Mouse (Mus musculus) Muller cell, postnatal 12 days (primary cell): ENCODE measurements around the gene Zbtb12.
"Not testable (repeated sequence)": the region's sequence is repeated elsewhere in the genome, so short reads cannot be mapped to it uniquely, and the experiment has no call there.

Experiments
- DNase-seq: peaks from one replicate; pipeline ENCODE4 v3.0.0-alpha.2; 2015; ENCODE audit errors: inconsistent ontology term

The Zbtb12 gene

DNA sequence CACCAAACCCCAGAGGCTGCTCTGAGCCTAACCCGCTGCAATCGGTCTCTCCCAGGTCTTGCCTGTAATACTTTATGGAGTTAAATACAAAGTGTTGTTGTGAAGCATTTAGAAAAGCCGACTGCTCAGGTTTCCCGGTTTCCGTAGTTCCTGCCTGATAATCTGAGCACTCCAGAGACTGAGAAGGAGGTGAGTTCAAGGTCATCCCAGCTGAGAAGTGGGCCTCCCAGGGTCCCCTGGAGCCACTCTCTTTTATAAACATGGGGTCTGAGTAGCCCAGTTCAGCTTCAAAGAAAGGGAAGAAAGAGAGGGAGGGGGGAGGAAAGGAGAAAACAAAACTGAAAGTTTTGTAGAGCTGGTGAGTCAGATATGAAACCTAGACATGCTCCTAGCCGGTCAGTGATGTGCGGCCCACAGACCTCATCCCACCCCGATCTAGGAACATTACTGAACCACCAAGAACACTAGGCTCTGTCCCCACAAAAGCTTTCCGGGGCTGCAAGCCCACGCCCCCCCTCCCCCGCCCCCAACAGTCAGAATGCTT is at the start of gene Zbtb12:
Gene Zbtb12, plus strand, starts transcription at position 148 of the 544 bp plus-strand sequence.
- no peak for DNase-seq

DNA sequence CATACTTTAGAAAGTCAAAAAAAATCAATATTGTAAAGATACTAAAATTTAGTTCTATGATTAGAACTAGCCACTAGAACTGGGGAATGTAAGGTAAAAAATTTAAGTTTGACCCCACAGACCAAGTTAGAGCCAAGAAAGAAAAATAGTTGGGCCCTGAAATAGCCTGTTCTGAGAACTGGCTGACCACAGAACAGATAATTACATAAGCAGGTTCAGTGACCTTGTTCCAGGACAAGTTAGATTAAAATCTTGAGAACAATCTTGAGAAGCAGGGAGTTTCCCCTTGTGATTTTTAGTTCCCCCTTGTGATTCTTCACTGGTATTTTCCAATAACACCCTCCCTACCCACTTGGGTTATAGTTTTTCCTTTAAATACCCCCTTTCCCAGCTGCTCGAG is 48.5 kb upstream of the Zbtb12 start:
- DNase-seq, result not testable (repeated sequence)

DNA sequence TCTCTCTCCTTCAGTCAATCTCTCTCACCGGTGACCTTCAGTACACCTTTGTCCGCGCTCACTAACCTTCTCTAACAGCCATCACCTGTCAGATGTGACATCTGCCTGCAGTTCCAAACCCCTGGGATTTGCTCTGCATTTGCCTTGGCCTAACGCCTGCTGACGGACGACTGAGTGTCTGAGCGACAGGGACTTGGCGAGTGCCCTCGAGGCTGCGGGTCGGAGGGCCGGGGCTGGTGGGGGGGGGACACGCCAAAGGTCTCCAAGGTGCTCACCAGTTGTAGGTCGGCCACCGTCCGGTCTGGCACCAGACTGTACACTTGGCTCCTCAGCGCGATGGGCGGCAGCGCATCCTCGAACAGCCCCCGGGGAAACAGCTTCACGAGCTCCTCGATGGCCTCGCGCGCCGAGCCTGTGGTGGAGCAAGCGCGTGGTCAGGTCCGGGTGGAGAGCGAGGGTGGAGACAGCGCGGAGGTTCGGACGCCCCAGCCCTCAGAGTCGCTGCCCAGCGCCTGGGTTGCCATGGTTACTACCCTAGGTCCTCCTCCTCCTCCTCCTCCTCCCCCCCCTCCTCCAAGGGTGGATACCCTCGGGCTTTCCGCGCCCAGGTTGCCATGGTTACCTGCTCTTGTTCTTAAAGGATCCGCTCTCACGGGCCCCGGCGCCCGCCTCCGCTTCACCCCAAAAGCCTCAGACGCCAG is 43.0 kb upstream of the Zbtb12 start:
- no peak for DNase-seq

DNA sequence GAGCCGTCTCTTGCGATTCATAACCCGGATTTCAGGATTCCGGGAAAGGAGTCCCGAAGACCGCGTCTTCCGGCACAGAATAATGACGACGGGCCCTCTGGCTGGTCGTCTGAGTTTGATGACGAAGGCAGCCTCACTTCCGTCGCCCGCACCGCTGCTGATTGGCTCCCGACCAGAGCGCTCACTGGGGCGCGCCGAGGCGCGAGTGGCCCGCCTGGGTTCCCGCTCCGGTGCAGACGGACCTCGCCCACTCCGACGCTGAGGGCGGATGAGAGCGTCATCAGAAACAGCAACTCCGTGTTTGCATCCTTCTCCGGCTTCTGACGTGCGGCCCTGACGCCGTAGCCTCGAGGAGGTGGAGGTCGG is 42.4 kb upstream of the Zbtb12 start, which contains the start of the genes Stk19 and Dxo:
Gene Stk19, minus strand, starts transcription at position 90 of the 366 bp plus-strand sequence.
Gene Dxo, plus strand, starts transcription at position 164 of the 366 bp plus-strand sequence.
- DNase-seq, result peak; percentile 96

- peak; percentile 6 for DNase-seq
These were observed 41.6 kb upstream of the Zbtb12 start for GRCm38 (mm10) chr17:34837464-34838324.

DNA sequence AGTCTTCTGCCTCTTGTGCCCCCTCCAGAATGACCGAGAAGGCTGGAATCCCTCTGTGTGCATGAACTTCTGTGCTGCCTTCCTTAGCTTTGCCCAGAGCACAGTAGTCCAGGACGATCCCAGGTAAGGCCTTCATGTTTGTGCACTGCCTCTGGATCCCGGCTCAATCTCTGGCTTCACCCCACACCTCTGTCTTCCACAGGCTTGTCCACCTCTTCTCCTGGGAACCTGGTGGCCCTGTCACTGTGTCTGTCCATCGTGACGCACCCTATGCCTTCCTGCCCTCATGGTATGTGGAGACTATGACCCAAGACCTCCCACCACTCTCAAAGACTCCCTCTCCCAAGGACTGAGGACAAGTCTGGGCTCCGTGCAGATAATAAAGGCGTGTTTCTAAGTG is 40.5 kb upstream of the Zbtb12 start:
- DNase-seq, result no peak

- no peak for DNase-seq
These were observed 38.5 kb upstream of the Zbtb12 start for GRCm38 (mm10) chr17:34840736-34841307.

DNA sequence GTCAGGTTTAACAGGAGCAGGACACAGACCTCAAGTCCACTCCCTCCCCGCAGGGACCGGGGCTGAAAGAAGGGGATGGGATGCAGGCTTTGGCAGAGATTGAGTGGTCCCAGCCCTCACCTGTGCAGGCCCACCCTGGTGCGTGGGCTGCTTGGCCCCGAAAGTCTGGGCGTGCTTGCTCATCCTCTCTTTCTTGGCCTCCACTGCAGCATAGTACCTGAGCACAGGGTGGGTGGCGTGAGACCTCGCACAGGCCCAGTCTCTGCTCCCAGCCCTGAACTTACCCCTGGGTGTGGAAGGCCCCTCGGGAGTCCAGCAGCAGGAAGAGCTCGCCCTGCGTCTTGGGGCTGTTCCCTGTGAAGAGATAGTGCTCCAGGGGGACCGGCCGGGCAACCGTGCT is 34.4 kb upstream of the Zbtb12 start:
- DNase-seq, result no peak

DNA sequence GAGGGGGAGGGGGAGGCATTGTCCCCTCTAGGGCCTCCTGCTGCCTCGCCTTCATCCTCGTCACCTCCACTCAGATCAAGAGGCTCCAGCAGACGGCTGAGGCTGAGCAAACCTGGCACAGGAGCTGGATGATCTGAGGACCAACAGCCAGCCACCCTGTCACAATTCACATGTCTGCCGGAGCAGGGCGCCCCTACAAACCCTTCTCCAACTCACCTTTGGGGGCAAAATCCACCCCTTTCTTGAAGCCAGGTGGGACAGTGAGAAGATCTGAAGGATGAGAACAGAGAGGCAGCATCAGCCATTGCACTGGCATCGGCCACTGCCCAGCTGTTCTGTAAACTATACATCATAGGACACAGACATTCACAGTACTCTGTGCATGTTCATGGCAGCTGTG is 32.1 kb upstream of the Zbtb12 start:
- no peak for DNase-seq

- no peak for DNase-seq
These were observed 31.7 kb upstream of the Zbtb12 start for GRCm38 (mm10) chr17:34847615-34848014.

- DNase-seq, result peak; percentile 99
These were observed 29.4 kb upstream of the Zbtb12 start, which contains the start of the genes Skiv2l and Nelfe for GRCm38 (mm10) chr17:34849722-34850516. Skiv2l (minus strand) TSS chr17:34850210. Nelfe (plus strand) TSS chr17:34850391.

GRCm38 (mm10) chr17:34850517-34851125 is 28.7 kb upstream of the Zbtb12 start:
- peak; percentile 15 for DNase-seq

GRCm38 (mm10) chr17:34853511-34853910 is 25.8 kb upstream of the Zbtb12 start:
- DNase-seq, result no peak

GRCm38 (mm10) chr17:34854761-34855160 is 24.5 kb upstream of the Zbtb12 start:
- no peak for DNase-seq

DNA sequence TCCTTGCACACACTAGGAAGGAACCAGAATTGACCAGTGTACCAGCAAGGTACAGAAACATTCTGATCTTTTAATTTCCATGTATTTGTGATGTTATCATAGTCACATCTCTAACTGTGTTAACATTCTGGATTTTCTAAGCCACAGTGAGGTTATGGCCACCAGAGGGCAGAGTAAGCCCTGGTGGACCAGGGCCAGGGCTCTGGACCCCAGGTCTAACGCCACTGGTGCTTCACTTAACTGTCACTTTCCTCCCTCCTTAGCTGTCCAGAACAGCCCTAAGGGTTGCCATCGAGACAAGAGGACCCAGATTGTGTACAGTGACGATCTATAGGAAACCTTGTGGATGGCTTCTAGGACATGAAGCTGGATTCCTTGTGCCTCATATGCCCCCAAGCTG is 23.5 kb upstream of the Zbtb12 start:
- DNase-seq, result peak; percentile 19

DNA sequence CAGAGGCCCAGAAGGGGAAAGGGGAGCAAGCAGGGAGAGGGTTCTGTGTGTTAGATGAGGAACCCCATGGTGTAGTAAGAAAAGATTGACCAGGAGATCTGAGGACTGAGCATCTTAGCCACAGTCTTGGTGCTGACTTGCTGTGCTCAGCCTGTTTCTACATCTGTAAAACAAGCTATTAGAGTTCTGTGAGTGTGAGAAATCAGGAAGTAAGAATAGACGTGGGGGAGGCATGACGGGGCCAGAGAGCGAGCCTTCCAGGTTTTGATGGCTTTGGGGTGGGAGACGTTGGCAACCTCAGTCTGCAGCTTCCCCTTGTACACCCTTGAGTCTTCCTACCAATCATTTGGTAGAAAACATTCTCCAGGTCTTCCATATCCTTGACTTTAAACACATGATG is 20.6 kb upstream of the Zbtb12 start:
- no peak for DNase-seq

DNA sequence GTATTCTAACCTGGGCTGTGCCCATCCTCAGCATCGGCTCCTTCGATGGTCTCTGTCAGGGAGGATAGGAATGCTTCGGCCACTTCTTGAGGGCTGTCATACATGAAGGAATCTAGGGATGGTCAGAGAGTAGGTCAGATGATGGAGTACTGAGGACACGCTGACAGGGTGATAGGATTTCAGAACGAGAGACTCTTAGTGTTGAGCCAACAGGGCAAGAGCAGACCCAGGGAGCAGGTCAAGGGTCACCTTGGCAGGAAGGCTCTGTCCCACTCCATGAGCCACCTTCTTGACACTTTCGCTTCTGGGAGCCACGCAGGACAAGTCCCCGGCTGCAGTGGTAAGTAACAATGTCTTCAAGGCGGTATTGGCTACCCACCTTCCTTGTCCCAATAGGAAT is 18.8 kb upstream of the Zbtb12 start:
- DNase-seq, result no peak

GRCm38 (mm10) chr17:34861704-34862415 is 17.4 kb upstream of the Zbtb12 start:
- no peak for DNase-seq

GRCm38 (mm10) chr17:34862416-34863081 is 16.7 kb upstream of the Zbtb12 start, which contains the start of gene Cfb:
Cfb (minus strand) TSS chr17:34862518.
- no peak for DNase-seq

DNA sequence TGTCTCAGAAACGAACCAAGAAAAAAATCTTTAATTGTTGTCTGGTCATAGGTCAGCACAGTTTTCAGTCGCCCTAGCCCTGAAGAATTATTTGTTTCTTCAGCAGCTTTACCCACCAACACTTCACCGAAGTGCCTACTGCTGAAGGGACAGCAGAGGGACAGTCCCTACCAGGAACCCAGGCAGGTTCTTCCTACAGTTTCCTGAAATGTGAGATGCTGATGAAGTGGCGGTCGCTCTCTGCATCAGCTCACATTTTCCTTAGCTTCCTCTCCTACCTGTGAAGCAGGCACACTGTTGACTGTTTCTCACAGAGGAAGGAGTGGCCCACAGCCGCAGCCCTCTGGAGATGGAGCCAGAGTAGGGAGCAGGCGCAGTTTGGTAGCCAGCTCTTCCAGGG is 13.3 kb upstream of the Zbtb12 start:
- DNase-seq, result no peak
